Mouse (Mus musculus) intestine, embryonic 14.5 days (tissue): ENCODE results near the gene Grik3. TPM values are rescaled to one million over a fixed set of nuclear protein-coding genes. Genes with fewer than 3 reads are reported as not detected.

Experiments
- ATAC-seq: fragments of 200-750 bp; cut with Nextera tagmentation; replicated peaks from 2 replicates; pipeline ENCODE4 v1.8.0; 2017; ENCODE audit warnings: low read depth, moderate number of reproducible peaks, moderate TSS enrichment, moderate library complexity; ENCODE audit not compliant: low FRiP score, low TSS enrichment
- DNase-seq: peaks from one replicate; pipeline ENCODE4 v3.0.0-alpha.2; 2018; ENCODE audit warnings: low spot score
- H3K27ac ChIP-seq: fragments of 300-500 bp; sonication (generic); 2 replicates; pipeline ENCODE4 v1.5.1; 2014; ENCODE audit warnings: low read depth, mild to moderate bottlenecking, control low read depth
- H3K27me3 ChIP-seq: fragments of 300-500 bp; sonication (generic); replicated peaks from 2 replicates; pipeline ENCODE4 v1.6.1; 2014; ENCODE audit warnings: low read length, control low read depth; ENCODE audit not compliant: control insufficient read depth, insufficient read depth
- H3K36me3 ChIP-seq: fragments of 300-500 bp; sonication (generic); 2 replicates; pipeline ENCODE4 v1.6.1; 2014; ENCODE audit warnings: low read length, control low read depth; ENCODE audit not compliant: control insufficient read depth, insufficient read depth
- H3K4me1 ChIP-seq: fragments of 300-500 bp; sonication (generic); replicated peaks from 2 replicates; pipeline ENCODE4 v1.6.1; 2014; ENCODE audit warnings: low read length, control low read depth, mixed read lengths; ENCODE audit not compliant: control insufficient read depth, insufficient read depth
- H3K4me2 ChIP-seq: fragments of 300-500 bp; sonication (generic); 2 replicates; pipeline ENCODE4 v1.6.1; 2014; ENCODE audit warnings: low read length
- H3K4me3 ChIP-seq: fragments of 300-500 bp; sonication (generic); 2 replicates; pipeline ENCODE4 v1.5.1; 2014; ENCODE audit warnings: low read depth, low read length, control low read depth, mixed read lengths
- H3K9ac ChIP-seq: fragments of 300-500 bp; sonication (generic); 2 replicates; pipeline ENCODE4 v1.6.1; 2014; ENCODE audit warnings: mild to moderate bottlenecking, low read length
- H3K9me3 ChIP-seq: fragments of 300-500 bp; sonication (generic); 2 replicates; pipeline ENCODE4 v1.6.1; 2016; ENCODE audit warnings: low read length, control low read depth; ENCODE audit not compliant: control insufficient read depth
- WGBS: fragments of 180-500 bp; shearing (Covaris S2); extraction: QIAGEN DNeasy Blood & Tissue Kit; methylation state at CpG from one replicate; pipeline ENCODE4 v1.1.7; 2014; 5-methylcytosine and 5-hydroxymethylcytosine counted together
- polyA plus RNA-seq: library from polyadenylated mRNA; unstranded; fragments of >200 nt; fragmentation: Nextera tagmentation; extraction: Ambion mirVana; gene quantifications from 2 replicates; pipeline ENCODE4 v1.2.1, GENCODE M21; 2014

The Grik3 gene
- polyA plus RNA-seq, 1 experiment from 2014 or later: 0.78 TPM

DNA sequence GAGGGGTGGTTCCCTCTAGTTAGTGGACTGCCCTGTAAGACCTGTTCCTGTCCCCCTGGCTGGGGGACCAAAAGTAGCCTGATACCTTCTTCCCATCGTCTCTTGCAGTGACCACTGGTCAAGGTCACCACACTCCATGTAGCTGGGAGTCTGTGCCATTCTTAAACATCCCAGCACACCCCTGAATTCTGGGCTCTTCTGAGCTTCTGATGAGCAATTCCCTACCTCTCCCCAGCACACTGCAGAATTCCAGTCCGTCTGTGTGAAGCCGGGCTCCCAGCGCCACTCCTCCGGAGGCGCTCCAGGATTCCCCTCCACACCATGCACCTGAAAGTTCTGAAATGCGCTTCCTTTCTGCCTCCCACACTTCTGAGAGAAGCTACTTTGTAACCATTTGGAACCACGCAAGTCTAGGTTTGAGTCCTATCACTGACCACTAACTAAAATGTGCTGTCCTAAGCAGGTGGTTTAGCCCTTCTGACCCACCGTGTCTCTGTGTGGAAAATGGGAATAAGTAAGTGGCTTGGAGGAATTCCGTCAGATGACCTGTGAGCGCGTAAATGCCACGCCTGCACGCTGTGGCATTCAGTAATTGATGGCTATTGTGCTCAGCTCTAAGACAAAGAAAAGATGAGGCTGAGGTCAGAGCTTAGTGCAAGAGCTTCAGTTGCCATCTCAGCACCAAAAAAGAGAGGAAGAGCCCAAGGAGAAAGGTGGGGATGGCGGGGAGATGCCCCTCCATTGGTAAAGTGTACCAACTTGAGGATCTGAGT is 237.8 kb downstream of the Grik3 start:
- no peak overlapping the region for H3K9ac ChIP-seq
- H3K4me3 ChIP-seq: no peak overlapping the region
- H3K36me3 ChIP-seq: no peaks in the 10 kb centered on the region
- DNase-seq (no peak), ATAC-seq (no peak)
- WGBS: 17% methylated on average over 15 of the region's 15 CpGs
- peaks cover 3% of the 10 kb centered on the region; the same call in 1 of the 2 replicates for H3K4me1 ChIP-seq
- H3K27ac ChIP-seq: no peak overlapping the region
- H3K27me3 ChIP-seq: peaks cover 41% of the 10 kb centered on the region
- no peaks in the 10 kb centered on the region for H3K9me3 ChIP-seq
- no peak overlapping the region for H3K4me2 ChIP-seq

DNA sequence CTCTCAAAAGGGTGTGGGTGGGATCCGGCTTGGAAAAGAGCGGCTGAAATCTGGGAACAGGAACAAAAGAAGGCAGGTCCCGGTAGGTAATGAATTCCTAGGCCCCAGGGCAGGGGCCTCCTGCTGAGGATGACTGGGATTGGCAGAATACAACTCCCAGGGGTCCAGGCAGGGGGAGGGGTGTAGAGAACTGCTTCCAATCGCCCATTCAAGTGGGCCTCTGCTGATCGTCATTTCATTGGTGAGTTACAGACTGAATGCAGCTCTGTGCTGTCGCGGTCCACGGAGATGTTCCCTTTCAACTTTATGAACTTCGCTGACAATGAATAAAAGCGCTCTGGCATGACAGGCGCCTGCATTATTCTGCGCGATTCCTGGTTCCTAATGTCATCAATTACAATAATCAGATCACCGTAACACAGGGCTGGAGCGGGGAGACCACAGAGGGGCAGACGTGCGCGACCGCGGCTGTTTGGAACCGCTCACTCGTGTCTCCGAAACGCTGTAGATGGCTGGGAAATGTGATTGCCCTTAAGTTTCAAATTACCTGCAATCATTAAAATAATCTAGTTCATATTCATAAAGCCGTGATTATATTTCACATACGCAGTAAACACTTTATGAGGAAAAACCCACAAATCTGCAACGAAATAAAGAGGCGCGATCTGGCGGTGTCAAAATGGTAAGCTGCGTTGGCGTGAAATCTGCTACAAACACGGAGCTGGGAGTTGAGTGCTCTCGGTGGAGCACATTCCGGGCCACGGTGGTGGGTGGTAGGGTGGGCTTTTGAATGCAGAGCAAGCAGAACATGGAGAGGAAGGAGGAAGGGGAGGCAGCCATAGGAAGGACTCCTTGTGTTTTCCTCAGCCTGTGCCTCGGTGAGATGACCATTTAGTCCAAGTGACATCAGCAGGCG is 239.1 kb downstream of the Grik3 start:
- Histone ChIP-seq H3K9me3 (no peaks in the 10 kb centered on the region), H3K4me2 (peak overlapping the region; percentile 36), H3K4me3 (no peak overlapping the region), H3K36me3 (no peaks in the 10 kb centered on the region), H3K9ac (no peak overlapping the region), H3K4me1 (peaks cover 3% of the 10 kb centered on the region; the same call in 1 of the 2 replicates), H3K27ac (no peak overlapping the region), H3K27me3 (peaks cover 41% of the 10 kb centered on the region)
- 6% methylated on average over 38 of the region's 38 CpGs for WGBS
- ATAC-seq (0 out of 2 replicates have a peak, but pooled peaks have one; percentile 43), DNase-seq (peak; percentile 60)

DNA sequence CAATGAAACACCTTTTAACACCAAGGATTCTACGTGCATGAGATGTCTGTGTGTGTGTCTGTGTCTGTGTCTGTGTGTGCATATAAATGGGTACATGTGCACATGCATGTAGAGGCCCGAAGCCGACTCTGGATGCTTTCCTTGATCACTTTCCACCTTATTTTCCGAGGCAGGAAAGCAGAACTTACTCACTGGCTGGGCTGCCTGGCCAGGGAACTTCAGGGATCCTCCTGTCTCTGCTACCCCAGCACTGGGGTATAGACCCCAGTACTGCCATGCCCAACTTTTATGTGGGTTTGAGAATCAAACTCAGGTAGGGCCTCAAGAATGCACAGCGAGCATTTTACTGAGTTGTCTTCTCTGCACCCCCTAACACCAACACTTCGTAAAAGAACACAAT is 240.3 kb downstream of the Grik3 start:
- Histone ChIP-seq H3K9ac (no peak overlapping the region), H3K4me2 (no peak overlapping the region), H3K4me1 (peaks cover 3% of the 10 kb centered on the region; the same call in 1 of the 2 replicates), H3K9me3 (no peaks in the 10 kb centered on the region), H3K27me3 (peaks cover 41% of the 10 kb centered on the region), H3K4me3 (no peak overlapping the region), H3K36me3 (no peaks in the 10 kb centered on the region), H3K27ac (no peak overlapping the region)
- ATAC-seq: no peak
- 84% methylated on average over 6 of the region's 6 CpGs for WGBS
- DNase-seq: no peak

DNA sequence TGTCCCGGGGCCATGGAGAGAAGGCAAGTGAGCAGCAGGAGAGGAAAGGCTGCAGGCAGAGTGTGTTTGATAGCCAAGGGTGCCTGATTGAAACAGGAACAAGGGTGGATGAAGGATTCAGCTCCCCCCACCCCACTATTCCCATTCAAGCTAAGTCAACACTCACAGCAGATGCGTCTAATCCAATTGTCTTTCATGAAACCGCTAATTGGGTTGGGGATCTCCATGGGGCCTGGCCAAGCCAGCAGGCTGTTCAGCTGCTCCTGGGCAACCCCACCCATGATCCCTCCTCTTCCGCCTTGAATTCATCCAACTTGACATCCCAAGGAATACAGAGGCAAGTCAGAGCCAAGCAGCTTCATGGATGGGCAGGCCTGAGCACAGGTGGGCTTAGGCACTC is 246.3 kb downstream of the Grik3 start:
- no peaks in the 10 kb centered on the region for H3K4me1 ChIP-seq
- ATAC-seq: no peak
- no peak overlapping the region for H3K27ac ChIP-seq
- H3K27me3 ChIP-seq: no peaks in the 10 kb centered on the region
- H3K9me3 ChIP-seq: no peaks in the 10 kb centered on the region
- no peak overlapping the region for H3K4me2 ChIP-seq
- no peak overlapping the region for H3K9ac ChIP-seq
- DNase-seq: no peak
- no peaks in the 10 kb centered on the region for H3K36me3 ChIP-seq
- 78% methylated on average over 4 of the region's 4 CpGs for WGBS
- H3K4me3 ChIP-seq: no peak overlapping the region

DNA sequence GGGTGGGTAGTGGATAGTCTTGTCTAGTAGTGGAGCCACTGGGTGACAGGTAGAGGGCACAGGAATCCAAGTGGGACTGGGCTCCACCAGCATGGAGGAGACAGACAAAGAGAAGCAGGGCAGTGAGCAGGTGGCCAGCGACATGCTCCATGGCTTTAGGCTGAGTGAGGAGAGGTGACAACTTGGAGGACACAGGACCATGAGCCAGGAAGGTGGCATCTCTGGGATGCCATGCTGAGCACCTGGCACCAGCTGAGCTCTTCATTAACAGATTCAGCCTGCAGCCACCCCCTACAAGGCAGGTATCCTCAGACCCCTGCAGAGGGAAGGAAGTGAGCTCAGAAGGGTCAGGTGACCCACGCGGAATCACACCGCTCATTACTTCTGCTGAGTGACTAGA is 248.3 kb downstream of the Grik3 start:
- ATAC-seq: no peak
- 87% methylated on average over 4 of the region's 4 CpGs for WGBS
- no peak overlapping the region for H3K9ac ChIP-seq

DNA sequence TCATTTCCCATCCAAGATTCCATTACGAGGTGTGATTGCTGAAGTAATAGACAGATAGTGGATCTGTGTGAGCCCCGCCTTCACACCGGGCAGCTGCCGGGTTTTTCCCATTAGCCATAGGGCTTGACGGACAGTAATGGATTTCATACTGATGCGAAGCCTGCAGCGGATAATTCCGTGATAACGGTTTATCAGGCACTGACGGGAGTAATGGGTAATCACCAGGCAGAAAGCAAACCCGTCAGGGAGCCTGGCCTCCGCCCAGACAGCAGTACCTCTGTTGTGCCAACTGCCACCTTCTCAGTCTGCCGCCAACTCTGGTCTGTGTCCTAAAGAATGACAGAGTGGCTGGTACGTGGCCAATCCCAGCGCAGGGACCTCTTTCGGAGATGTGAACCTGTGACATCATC is 251.7 kb downstream of the Grik3 start:
- no peak for DNase-seq
- WGBS: 83% methylated on average over 16 of the region's 16 CpGs
- no peaks in the 10 kb centered on the region for H3K27me3 ChIP-seq
- H3K27ac ChIP-seq: no peak overlapping the region
- ATAC-seq: no peak
- no peak overlapping the region for H3K9ac ChIP-seq
- H3K9me3 ChIP-seq: no peaks in the 10 kb centered on the region
- H3K36me3 ChIP-seq: no peaks in the 10 kb centered on the region
- H3K4me3 ChIP-seq: no peak overlapping the region
- H3K4me1 ChIP-seq: no peaks in the 10 kb centered on the region
- no peak overlapping the region for H3K4me2 ChIP-seq

More for the DNA sequence above, 248.3 kb downstream of the Grik3 start:
- no peaks in the 10 kb centered on the region for H3K9me3 ChIP-seq
- no peaks in the 10 kb centered on the region for H3K36me3 ChIP-seq
- H3K4me2 ChIP-seq: no peak overlapping the region
- H3K27ac ChIP-seq: no peak overlapping the region
- peak; percentile 44 for DNase-seq
- H3K4me1 ChIP-seq: no peaks in the 10 kb centered on the region
- no peak overlapping the region for H3K4me3 ChIP-seq
- no peaks in the 10 kb centered on the region for H3K27me3 ChIP-seq

DNA sequence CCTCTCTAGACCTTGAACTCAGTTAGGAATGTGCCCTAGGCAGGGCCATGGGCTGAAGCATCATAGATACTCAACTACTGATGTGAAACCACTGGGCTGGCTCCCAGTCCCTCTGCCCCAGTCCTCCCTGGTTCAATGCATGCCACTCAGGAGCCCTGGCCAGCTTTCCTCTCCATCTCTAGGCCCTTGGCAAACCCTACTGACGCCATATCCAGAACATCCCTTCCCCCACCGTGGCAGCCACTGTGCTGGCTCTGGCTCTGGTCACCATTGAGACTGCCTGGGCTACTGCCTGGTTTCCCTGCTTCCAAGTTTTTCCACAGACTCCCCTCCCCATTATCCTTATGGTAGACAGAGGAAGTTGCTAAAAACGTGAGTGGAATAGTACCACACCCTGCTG is 255.4 kb downstream of the Grik3 start:
- Histone ChIP-seq H3K9me3 (no peaks in the 10 kb centered on the region), H3K4me3 (no peak overlapping the region), H3K27ac (no peak overlapping the region), H3K36me3 (no peaks in the 10 kb centered on the region), H3K27me3 (no peaks in the 10 kb centered on the region), H3K4me2 (no peak overlapping the region), H3K4me1 (no peaks in the 10 kb centered on the region), H3K9ac (no peak overlapping the region)
- no peak for ATAC-seq
- no peak for DNase-seq
- 55% methylated on average over 3 of the region's 3 CpGs for WGBS

DNA sequence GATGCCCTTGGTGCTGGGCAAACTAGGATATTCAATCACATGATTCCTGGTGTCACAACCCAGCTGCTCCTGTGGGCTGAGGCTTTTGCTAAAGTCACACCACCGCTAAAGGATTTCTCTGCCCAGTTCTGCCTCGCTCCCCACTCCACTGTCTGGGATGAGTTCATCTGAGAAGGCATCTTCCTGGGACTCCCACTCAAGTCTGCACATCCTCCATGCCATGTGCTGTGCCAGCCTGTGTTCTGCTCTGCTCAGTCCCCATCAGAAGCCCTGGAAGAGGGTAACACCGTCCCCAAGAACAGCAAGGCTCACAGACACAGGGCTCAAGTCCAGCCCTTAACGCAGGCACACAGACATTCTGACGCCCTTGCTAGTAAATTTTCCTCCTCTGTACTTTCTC is 265.9 kb downstream of the Grik3 start:
- 83% methylated on average over 5 of the region's 5 CpGs for WGBS
- no peak for ATAC-seq
- Histone ChIP-seq H3K36me3 (no peaks in the 10 kb centered on the region), H3K4me2 (no peak overlapping the region), H3K4me3 (no peak overlapping the region), H3K27ac (no peak overlapping the region), H3K27me3 (no peaks in the 10 kb centered on the region), H3K4me1 (no peaks in the 10 kb centered on the region), H3K9ac (no peak overlapping the region), H3K9me3 (no peaks in the 10 kb centered on the region)
- peak; percentile 32 for DNase-seq
